Mouse (Mus musculus) liver, postnatal 0 days (tissue): ENCODE data around the gene 0610040J01Rik. TPM values are rescaled to one million over a fixed set of nuclear protein-coding genes. Genes with fewer than 3 reads are reported as not detected.

Experiments used
- ATAC-seq: fragments of 200-750 bp; cut with Nextera tagmentation; 2 replicates; pipeline ENCODE4 v1.8.0; 2017; ENCODE audit warnings: mild to moderate bottlenecking, moderate library complexity
- DNase-seq: peaks from one replicate; pipeline ENCODE4 v3.0.0-alpha.2; 2016
- H3K27ac ChIP-seq: fragments of 300-500 bp; sonication (generic); 2 replicates; pipeline ENCODE4 v1.5.1; 2014; ENCODE audit warnings: antibody characterized with exemption, moderate library complexity, mild to moderate bottlenecking, low read depth
- H3K27me3 ChIP-seq: fragments of 300-500 bp; sonication (generic); 2 replicates; pipeline ENCODE4 v1.6.1; 2014; ENCODE audit warnings: low read length, control low read depth, mixed read lengths; ENCODE audit not compliant: insufficient read depth
- H3K36me3 ChIP-seq: fragments of 300-500 bp; sonication (generic); replicated peaks from 2 replicates; pipeline ENCODE4 v1.6.1; 2014; ENCODE audit warnings: mild to moderate bottlenecking, control low read depth, low read length, moderate library complexity, mixed read lengths; ENCODE audit not compliant: insufficient read depth
- H3K4me1 ChIP-seq: fragments of 300-500 bp; sonication (generic); 2 replicates; pipeline ENCODE4 v1.6.1; 2014; ENCODE audit warnings: antibody characterized with exemption, mild to moderate bottlenecking, control low read depth; ENCODE audit not compliant: insufficient read depth
- H3K4me2 ChIP-seq: fragments of 300-500 bp; sonication (generic); 2 replicates; pipeline ENCODE4 v1.6.1; 2014; ENCODE audit warnings: low read depth, mild to moderate bottlenecking, low read length, moderate library complexity, mixed read lengths
- H3K4me3 ChIP-seq: fragments of 300-500 bp; sonication (generic); 2 replicates; pipeline ENCODE4 v1.5.1; 2014; ENCODE audit warnings: low read depth, low read length
- H3K9ac ChIP-seq: fragments of 300-500 bp; sonication (generic); replicated peaks from 2 replicates; pipeline ENCODE4 v1.6.1; 2014; ENCODE audit warnings: mild to moderate bottlenecking, moderate library complexity
- H3K9me3 ChIP-seq: fragments of 300-500 bp; sonication (generic); 2 replicates; pipeline ENCODE4 v1.6.1; 2016; ENCODE audit warnings: mild to moderate bottlenecking, control low read depth, low read length, mixed read lengths
- CTCF ChIP-seq: sonication (generic); IDR thresholded peaks from 2 replicates; pipeline ENCODE4 v1.5.1; 2016; ENCODE audit warnings: antibody characterized with exemption, low read depth
- EP300 ChIP-seq: IDR thresholded peaks from 2 replicates; pipeline ENCODE4 v1.6.1; 2016; ENCODE audit warnings: antibody characterized with exemption, low read depth, mild to moderate bottlenecking
- WGBS: fragments of 180-500 bp; shearing (Covaris S2); extraction: QIAGEN DNeasy Blood & Tissue Kit; methylation state at CpG from one replicate; pipeline ENCODE4 v1.1.7; 2014; ENCODE audit not compliant: insufficient replicate concordance; 5-methylcytosine and 5-hydroxymethylcytosine counted together
- polyA plus RNA-seq: library from polyadenylated mRNA; unstranded; fragments of >200 nt; fragmentation: Nextera tagmentation; extraction: Ambion mirVana; gene quantifications from 2 replicates; pipeline ENCODE4 v1.2.1, GENCODE M21; 2015

Gene 0610040J01Rik
- polyA plus RNA-seq, 1 experiment from 2014 or later, result 31.7 TPM

GRCm38 (mm10) chr5:63867421-63867820, 55.3 kb downstream of the 0610040J01Rik start:
- DNase-seq (peak; percentile 18), ATAC-seq (peak; percentile 49)
- peaks cover 6% of the 10 kb centered on the region; the same call in 1 of the 2 replicates for H3K4me1 ChIP-seq
- TF ChIP-seq EP300 (no peak), CTCF (peak; percentile 21; the same call in 1 of the 2 replicates)
- H3K27me3 ChIP-seq, result no peaks in the 10 kb centered on the region
- H3K9ac ChIP-seq, result no peak overlapping the region
- peak overlapping the region; percentile 62; the same call in 1 of the 2 replicates for H3K27ac ChIP-seq
- WGBS, result 55% methylated on average over 3 of the region's 3 CpGs
- no peaks in the 10 kb centered on the region for H3K36me3 ChIP-seq
- no peak overlapping the region for H3K4me3 ChIP-seq
- no peak overlapping the region for H3K4me2 ChIP-seq
- no peaks in the 10 kb centered on the region for H3K9me3 ChIP-seq

- DNase-seq, result no peak
- Histone ChIP-seq H3K4me2 (no peak overlapping the region), H3K27ac (no peak overlapping the region), H3K4me3 (no peak overlapping the region), H3K9me3 (no peaks in the 10 kb centered on the region), H3K27me3 (no peaks in the 10 kb centered on the region), H3K9ac (no peak overlapping the region), H3K4me1 (peaks cover 7% of the 10 kb centered on the region; the same call in 1 of the 2 replicates), H3K36me3 (no peaks in the 10 kb centered on the region)
- no peak for ATAC-seq
- TF ChIP-seq EP300 (no peak), CTCF (no peak)
- WGBS, result 80% methylated on average over 17 of the region's 17 CpGs
Observed at GRCm38 (mm10) chr5:63872176-63872932, 60.2 kb downstream of the 0610040J01Rik start.

GRCm38 (mm10) chr5:63874880-63875279, 62.7 kb downstream of the 0610040J01Rik start:
- Histone ChIP-seq H3K36me3 (no peaks in the 10 kb centered on the region), H3K4me1 (0 out of 2 replicates have a peak, but pooled peaks cover 2% of the 10 kb centered on the region), H3K4me3 (no peak overlapping the region), H3K4me2 (no peak overlapping the region), H3K27ac (no peak overlapping the region), H3K9me3 (no peaks in the 10 kb centered on the region), H3K27me3 (no peaks in the 10 kb centered on the region), H3K9ac (no peak overlapping the region)
- DNase-seq (peak; percentile 70), ATAC-seq (peak; percentile 99)
- 55% methylated on average over 16 of the region's 16 CpGs for WGBS
- TF ChIP-seq CTCF (peak; percentile 47), EP300 (no peak)

DNA sequence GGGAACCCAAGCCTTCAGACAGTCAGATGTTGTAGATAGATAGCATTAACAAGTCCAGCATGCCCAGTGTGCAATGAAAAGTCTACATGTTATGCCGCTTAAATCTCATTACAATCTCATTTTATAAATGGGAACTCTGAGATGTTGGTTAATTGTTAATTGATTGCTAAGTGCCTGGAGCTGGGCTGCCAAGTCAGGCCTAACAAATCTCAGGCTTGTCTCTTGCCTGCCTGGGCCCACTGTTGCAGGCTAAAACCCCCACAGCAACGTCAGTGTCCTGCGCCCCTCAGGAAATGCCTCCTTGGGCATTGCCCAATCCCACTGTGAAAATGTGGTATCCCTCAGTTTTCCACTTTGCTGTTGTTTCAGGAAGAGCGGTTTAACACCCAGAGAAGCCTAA, 63.9 kb downstream of the 0610040J01Rik start:
- Histone ChIP-seq H3K4me2 (no peak overlapping the region), H3K27me3 (no peaks in the 10 kb centered on the region), H3K4me1 (0 out of 2 replicates have a peak, but pooled peaks cover 2% of the 10 kb centered on the region), H3K4me3 (no peak overlapping the region), H3K9ac (no peak overlapping the region), H3K36me3 (no peaks in the 10 kb centered on the region), H3K27ac (no peak overlapping the region), H3K9me3 (no peaks in the 10 kb centered on the region)
- ATAC-seq (no peak), DNase-seq (no peak)
- TF ChIP-seq EP300 (no peak), CTCF (no peak)
- 80% methylated on average over 4 of the region's 4 CpGs for WGBS

DNA sequence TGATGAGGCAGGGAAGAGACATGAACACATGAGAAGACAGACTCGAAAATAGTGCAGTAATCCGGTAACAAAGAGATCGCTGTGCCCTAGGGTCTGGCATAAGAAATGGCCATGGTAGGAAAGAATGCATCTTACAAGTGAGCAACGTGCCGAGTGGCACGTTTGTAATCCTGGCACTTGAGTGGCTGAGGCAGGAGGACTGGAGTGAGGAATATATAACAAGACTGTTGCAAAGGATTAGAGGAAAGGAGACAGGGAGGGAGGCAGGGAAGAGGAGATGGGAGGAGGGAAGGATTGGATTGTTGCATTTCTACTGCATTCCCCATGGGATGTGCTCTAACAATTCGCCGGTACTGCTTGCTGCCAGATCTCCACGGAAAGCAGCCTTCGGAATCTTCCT, 66.9 kb downstream of the 0610040J01Rik start:
- WGBS, result 88% methylated on average over 10 of the region's 10 CpGs
- Histone ChIP-seq H3K9ac (no peak overlapping the region), H3K27ac (no peak overlapping the region), H3K36me3 (no peaks in the 10 kb centered on the region), H3K4me2 (no peak overlapping the region), H3K4me3 (no peak overlapping the region), H3K4me1 (0 out of 2 replicates have a peak, but pooled peaks cover 2% of the 10 kb centered on the region), H3K9me3 (no peaks in the 10 kb centered on the region), H3K27me3 (no peaks in the 10 kb centered on the region)
- TF ChIP-seq EP300, result no peak
- no peak for TF ChIP-seq CTCF
- no peak for DNase-seq
- no peak for ATAC-seq

DNA sequence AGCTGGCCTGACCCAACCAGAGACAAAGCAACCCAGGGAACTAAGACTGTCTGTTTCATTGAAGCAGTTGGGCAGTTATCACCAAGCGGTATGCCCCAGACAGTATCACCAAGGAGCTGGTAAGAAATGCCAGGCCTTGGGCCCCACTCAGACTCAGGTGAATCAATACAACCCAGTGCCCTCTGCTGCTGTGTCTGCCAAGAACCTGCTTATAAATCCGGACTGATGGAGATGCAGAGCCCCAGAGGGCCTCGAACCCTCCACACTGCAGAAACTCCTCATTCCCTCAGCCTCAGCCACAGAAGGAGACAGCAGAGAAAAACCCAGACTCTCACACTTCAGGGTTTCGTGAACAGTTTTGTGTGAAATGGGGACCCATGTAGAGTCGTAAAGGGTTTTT, 74.1 kb downstream of the 0610040J01Rik start:
- 78% methylated on average over 5 of the region's 5 CpGs for WGBS
- no peak overlapping the region for H3K4me2 ChIP-seq
- no peak overlapping the region for H3K9ac ChIP-seq
- TF ChIP-seq EP300, result no peak
- TF ChIP-seq CTCF, result no peak
- H3K9me3 ChIP-seq, result no peaks in the 10 kb centered on the region
- H3K36me3 ChIP-seq, result 0 out of 2 replicates have a peak, but pooled peaks cover 2% of the 10 kb centered on the region
- no peaks in the 10 kb centered on the region for H3K27me3 ChIP-seq
- H3K27ac ChIP-seq, result no peak overlapping the region
- DNase-seq, result no peak
- H3K4me1 ChIP-seq, result no peaks in the 10 kb centered on the region
- ATAC-seq, result no peak
- no peak overlapping the region for H3K4me3 ChIP-seq
